Mouse (Mus musculus) forebrain, embryonic 14.5 days (tissue): ENCODE results near the gene Oprl1. TPM values are rescaled to one million over a fixed set of nuclear protein-coding genes. Genes with fewer than 3 reads are reported as not detected.

ENCODE experiments used
- ATAC-seq: fragments of 200-750 bp; cut with Nextera tagmentation; 2 replicates; pipeline ENCODE4 v1.8.0; 2017; ENCODE audit warnings: mild to moderate bottlenecking, moderate library complexity
- DNase-seq: peaks from one replicate; pipeline ENCODE4 v3.0.0-alpha.2; 2015; ENCODE audit warnings: low spot score
- H3K27ac ChIP-seq: fragments of 300-500 bp; sonication (generic); 2 replicates; pipeline ENCODE4 v1.5.1; 2014; ENCODE audit warnings: low read depth, mild to moderate bottlenecking, control low read depth, low read length, moderate library complexity
- H3K27me3 ChIP-seq: fragments of 300-500 bp; sonication (generic); replicated peaks from 2 replicates; pipeline ENCODE4 v1.6.1; 2014; ENCODE audit warnings: low read length, control low read depth, mixed read lengths; ENCODE audit not compliant: control insufficient read depth, insufficient read depth
- H3K36me3 ChIP-seq: fragments of 300-500 bp; sonication (generic); 2 replicates; pipeline ENCODE4 v1.6.1; 2014; ENCODE audit warnings: low read length, control low read depth; ENCODE audit not compliant: control insufficient read depth, insufficient read depth
- H3K4me1 ChIP-seq: fragments of 300-500 bp; sonication (generic); 2 replicates; pipeline ENCODE4 v1.6.1; 2014; ENCODE audit warnings: antibody characterized with exemption, low read length, control low read depth; ENCODE audit not compliant: control insufficient read depth, insufficient read depth
- H3K4me2 ChIP-seq: fragments of 300-500 bp; sonication (generic); 2 replicates; pipeline ENCODE4 v1.6.1; 2014; ENCODE audit warnings: mild to moderate bottlenecking, control low read depth, low read length
- H3K4me3 ChIP-seq: fragments of 300-500 bp; sonication (generic); 2 replicates; pipeline ENCODE4 v1.5.1; 2014; ENCODE audit warnings: low read depth, low read length, control low read depth
- H3K9ac ChIP-seq: fragments of 300-500 bp; sonication (generic); 2 replicates; pipeline ENCODE4 v1.6.1; 2014; ENCODE audit warnings: mild to moderate bottlenecking, low read length, control low read depth, moderate library complexity
- H3K9me3 ChIP-seq: fragments of 300-500 bp; sonication (generic); replicated peaks from 2 replicates; pipeline ENCODE4 v1.6.1; 2016; ENCODE audit warnings: low read length, control low read depth, mixed read lengths; ENCODE audit not compliant: control insufficient read depth
- WGBS: fragments of 180-500 bp; shearing (Covaris S2); extraction: QIAGEN DNeasy Blood & Tissue Kit; methylation state at CpG from one replicate; pipeline ENCODE4 v1.1.7; 2014; 5-methylcytosine and 5-hydroxymethylcytosine counted together
- polyA plus RNA-seq: library from polyadenylated mRNA; unstranded; fragments of >200 nt; fragmentation: Nextera tagmentation; extraction: Ambion mirVana; gene quantifications from 2 replicates; pipeline ENCODE4 v1.2.1, GENCODE M21; 2014

Gene Oprl1
- polyA plus RNA-seq, 1 experiment from 2014 or later = 66.8 TPM

GRCm38 (mm10) chr2:181677096-181677754 is 37.6 kb upstream of the Oprl1 start:
- Histone ChIP-seq H3K36me3 (no peaks in the 10 kb centered on the region), H3K27ac (peak overlapping the region; percentile 39; the same call in 1 of the 2 replicates), H3K27me3 (peaks cover 13% of the 10 kb centered on the region), H3K4me2 (no peak overlapping the region), H3K4me1 (peaks cover 10% of the 10 kb centered on the region; the same call in 1 of the 2 replicates), H3K4me3 (no peak overlapping the region), H3K9ac (no peak overlapping the region), H3K9me3 (no peaks in the 10 kb centered on the region)
- ATAC-seq (no peak), DNase-seq (no peak)
- WGBS = 58% methylated on average over 5 of the region's 5 CpGs

GRCm38 (mm10) chr2:181677755-181678098 is 37.1 kb upstream of the Oprl1 start:
- DNase-seq = no peak
- H3K9ac ChIP-seq = no peak overlapping the region
- no peak overlapping the region for H3K4me3 ChIP-seq
- H3K4me1 ChIP-seq = peaks cover 10% of the 10 kb centered on the region; the same call in 1 of the 2 replicates
- no peaks in the 10 kb centered on the region for H3K9me3 ChIP-seq
- no peak for ATAC-seq
- no peaks in the 10 kb centered on the region for H3K36me3 ChIP-seq
- peaks cover 8% of the 10 kb centered on the region for H3K27me3 ChIP-seq
- 61% methylated on average over 3 of the region's 3 CpGs for WGBS
- no peak overlapping the region for H3K4me2 ChIP-seq
- peak overlapping the region; percentile 39; the same call in 1 of the 2 replicates for H3K27ac ChIP-seq

- DNase-seq = peak; percentile 88
- H3K4me3 ChIP-seq = no peak overlapping the region
- WGBS = 41% methylated on average over 1 of the region's 1 CpGs
- H3K9me3 ChIP-seq = no peaks in the 10 kb centered on the region
- no peaks in the 10 kb centered on the region; the same call in 1 of the 2 replicates for H3K27me3 ChIP-seq
- H3K4me1 ChIP-seq = peaks cover 10% of the 10 kb centered on the region; the same call in 1 of the 2 replicates
- ATAC-seq = peak; percentile 60
- H3K4me2 ChIP-seq = no peak overlapping the region
- no peak overlapping the region for H3K9ac ChIP-seq
- H3K27ac ChIP-seq = no peak overlapping the region
- H3K36me3 ChIP-seq = no peaks in the 10 kb centered on the region
Measured at GRCm38 (mm10) chr2:181678780-181679179, 36.0 kb upstream of the Oprl1 start.

GRCm38 (mm10) chr2:181679951-181680715 is 34.7 kb upstream of the Oprl1 start, which contains the start of gene Tcea2:
TSS of gene Tcea2 (plus strand) at chr2:181680310.
- no peaks in the 10 kb centered on the region for H3K27me3 ChIP-seq
- peak; percentile 72 for ATAC-seq
- no peaks in the 10 kb centered on the region for H3K9me3 ChIP-seq
- peak within 1 kb of the TSS; percentile 93 for H3K4me2 ChIP-seq
- DNase-seq = peak; percentile 78
- peak within 1 kb of the TSS; percentile 29 for H3K27ac ChIP-seq
- H3K4me1 ChIP-seq = peaks cover 10% of the 10 kb centered on the region; the same call in 1 of the 2 replicates
- WGBS = under 1% methylated on average over 60 of the region's 69 CpGs
- H3K9ac ChIP-seq = peak within 1 kb of the TSS; percentile 90
- H3K4me3 ChIP-seq = peak within 1 kb of the TSS; percentile 59
- H3K36me3 ChIP-seq = 0 out of 2 replicates have a peak, but pooled peaks cover 7% of the 10 kb centered on the region

- ATAC-seq (peak; percentile 19), DNase-seq (peak; percentile 22)
- Histone ChIP-seq H3K36me3 (0 out of 2 replicates have a peak, but pooled peaks cover 8% of the 10 kb centered on the region), H3K9me3 (no peaks in the 10 kb centered on the region), H3K27me3 (no peaks in the 10 kb centered on the region), H3K27ac (0 out of 2 replicates have a peak overlapping the region, but pooled peaks have one; percentile 14), H3K4me1 (peaks cover 8% of the 10 kb centered on the region; the same call in 1 of the 2 replicates), H3K4me3 (peak overlapping the region; percentile 59), H3K4me2 (peak overlapping the region; percentile 93), H3K9ac (peak overlapping the region; percentile 90)
- 18% methylated on average over 7 of the region's 7 CpGs for WGBS
Measured at GRCm38 (mm10) chr2:181680716-181681117, 34.1 kb upstream of the Oprl1 start.

GRCm38 (mm10) chr2:181681978-181682377 is 32.8 kb upstream of the Oprl1 start:
- no peak overlapping the region for H3K9ac ChIP-seq
- no peaks in the 10 kb centered on the region for H3K9me3 ChIP-seq
- WGBS = 100% methylated on average over 1 of the region's 1 CpGs
- H3K36me3 ChIP-seq = peaks cover 19% of the 10 kb centered on the region
- H3K4me3 ChIP-seq = no peak overlapping the region
- H3K4me2 ChIP-seq = no peak overlapping the region
- H3K27ac ChIP-seq = no peak overlapping the region
- H3K4me1 ChIP-seq = peaks cover 7% of the 10 kb centered on the region; the same call in 1 of the 2 replicates
- DNase-seq = no peak
- no peak for ATAC-seq
- no peaks in the 10 kb centered on the region for H3K27me3 ChIP-seq

- Histone ChIP-seq H3K4me3 (no peak overlapping the region), H3K9me3 (no peaks in the 10 kb centered on the region), H3K9ac (no peak overlapping the region), H3K36me3 (peaks cover 30% of the 10 kb centered on the region), H3K4me1 (peaks cover 7% of the 10 kb centered on the region; the same call in 1 of the 2 replicates), H3K4me2 (no peak overlapping the region), H3K27me3 (no peaks in the 10 kb centered on the region), H3K27ac (no peak overlapping the region)
- DNase-seq (no peak), ATAC-seq (no peak)
- WGBS = 63% methylated on average over 4 of the region's 4 CpGs
Measured at GRCm38 (mm10) chr2:181683381-181683780, 31.4 kb upstream of the Oprl1 start.

- no peaks in the 10 kb centered on the region for H3K9me3 ChIP-seq
- WGBS = 85% methylated on average over 1 of the region's 1 CpGs
- ATAC-seq = no peak
Measured at GRCm38 (mm10) chr2:181684713-181685112, 30.1 kb upstream of the Oprl1 start.

More at GRCm38 (mm10) chr2:181684713-181685112, 30.1 kb upstream of the Oprl1 start:
- peaks cover 41% of the 10 kb centered on the region for H3K36me3 ChIP-seq
- H3K4me2 ChIP-seq = no peak overlapping the region
- no peak overlapping the region for H3K4me3 ChIP-seq
- H3K4me1 ChIP-seq = peaks cover 5% of the 10 kb centered on the region; the same call in 1 of the 2 replicates
- H3K9ac ChIP-seq = no peak overlapping the region
- DNase-seq = no peak
- H3K27me3 ChIP-seq = no peaks in the 10 kb centered on the region
- H3K27ac ChIP-seq = no peak overlapping the region
